Mouse (Mus musculus): ENCODE measurements around the gene Ptgds. TPM values are rescaled to one million over a fixed set of nuclear protein-coding genes. Genes with fewer than 3 reads are reported as not detected.

Ptgds gene
- polyA plus RNA-seq (2015; fragmentation: Nextera tagmentation; extraction: Ambion mirVana): 6.3 TPM in 2 replicates

DNA sequence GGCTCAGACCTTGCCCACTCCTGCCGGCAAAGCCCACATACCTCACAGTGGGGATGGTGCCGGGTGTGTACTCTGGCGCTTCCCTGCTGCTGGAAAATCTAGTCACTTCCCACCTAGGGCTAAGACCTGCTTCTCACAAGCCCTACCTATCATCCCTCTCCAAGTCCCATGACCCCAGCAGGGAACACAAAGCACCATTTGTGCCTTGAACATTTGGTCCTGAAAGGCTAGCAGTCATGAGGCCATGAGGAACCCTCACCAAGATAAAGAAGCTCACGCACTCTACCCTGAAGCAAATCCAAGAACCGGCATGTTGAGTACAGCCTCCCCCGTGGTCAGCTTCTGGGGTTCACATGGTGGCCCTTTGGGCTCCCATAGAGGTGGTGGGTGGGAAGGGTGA lies at the start of gene Ptgds:
Gene Ptgds, minus strand, starts transcription at position 78 of the 400 bp plus-strand sequence.
- no peak for DNase-seq (ENCODE audit: low spot score)

DNA sequence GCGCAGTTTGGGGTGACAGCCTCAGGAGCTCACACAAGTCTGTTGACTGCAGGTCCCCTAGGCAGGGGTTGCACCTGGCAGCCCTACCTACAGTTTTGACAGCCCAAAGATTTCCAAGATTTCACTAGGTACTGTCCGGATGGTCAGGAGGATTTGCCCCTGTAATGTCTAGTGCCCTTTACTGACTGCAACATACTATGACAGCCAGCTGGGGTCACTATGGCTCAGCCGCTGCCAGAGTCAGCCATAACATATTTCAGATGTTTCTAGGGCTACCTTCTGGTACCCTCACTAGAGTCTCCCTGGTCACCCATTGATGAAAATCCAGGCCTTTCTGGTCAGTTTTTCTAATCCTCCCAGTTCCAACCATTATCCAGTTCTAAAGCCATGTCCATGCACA lies 40.1 kb upstream of the Ptgds start:
- no peak for DNase-seq (ENCODE audit: low spot score)

DNA sequence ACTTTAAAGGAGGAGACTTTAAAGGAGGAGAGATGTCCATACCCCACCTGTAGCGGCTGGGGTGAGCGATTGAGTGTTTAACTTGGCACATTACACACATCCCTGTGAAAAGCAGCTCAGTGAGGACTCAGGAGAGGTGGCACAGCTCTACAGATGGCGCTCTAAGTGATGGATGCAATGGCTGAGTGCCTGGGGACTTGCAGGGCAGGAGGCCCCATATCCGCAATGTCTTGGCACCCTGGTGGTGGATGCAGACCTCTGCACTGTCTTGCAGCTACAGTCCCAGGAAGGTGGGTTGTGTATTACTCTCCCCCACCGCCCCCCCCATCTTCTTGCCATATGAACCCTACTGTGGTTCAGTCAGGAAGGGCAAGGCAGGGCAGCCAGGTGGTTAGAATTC lies 37.1 kb upstream of the Ptgds start:
- peak; percentile 79 for DNase-seq (ENCODE audit: low spot score)

DNA sequence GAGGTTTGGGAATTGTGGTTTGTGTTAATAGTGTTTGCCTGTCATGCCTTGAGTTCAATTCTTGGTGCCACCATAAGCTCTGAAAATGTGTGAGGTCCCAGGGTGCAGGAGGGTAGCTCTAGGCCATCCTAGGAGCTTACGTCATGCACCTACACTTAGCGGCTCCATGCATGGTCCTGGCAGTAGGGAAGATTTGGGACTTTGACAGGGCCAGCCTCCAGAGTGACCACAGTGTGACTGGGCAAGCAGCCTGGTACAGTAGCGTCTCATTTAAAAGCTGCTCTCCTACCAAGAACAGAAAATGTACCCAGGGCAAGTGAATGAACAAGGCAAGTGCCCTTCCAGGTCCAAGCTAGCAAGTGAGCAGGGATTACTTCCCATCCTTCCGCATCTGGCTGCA lies 36.0 kb upstream of the Ptgds start:
- no peak for DNase-seq (ENCODE audit: low spot score)

DNA sequence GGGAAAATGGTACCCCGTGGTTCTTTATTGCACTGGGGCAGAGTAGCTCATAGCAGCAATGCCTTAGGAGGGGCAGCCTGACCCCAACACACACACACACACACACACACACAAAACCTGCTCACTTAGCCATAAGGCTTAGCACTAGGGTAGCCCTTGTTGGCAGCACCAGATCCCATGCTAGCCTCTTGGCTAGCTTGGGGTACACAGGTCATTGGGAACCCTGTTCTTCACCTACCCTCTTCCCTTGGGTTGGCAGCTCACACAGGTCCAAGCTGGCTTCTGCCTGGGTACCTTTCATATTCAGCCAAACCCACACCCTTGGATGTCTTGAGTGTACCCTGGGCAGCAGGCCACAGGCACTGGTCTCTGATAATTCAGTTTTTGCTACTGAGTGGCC lies 35.2 kb upstream of the Ptgds start:
- no peak for DNase-seq (ENCODE audit: low spot score)

DNA sequence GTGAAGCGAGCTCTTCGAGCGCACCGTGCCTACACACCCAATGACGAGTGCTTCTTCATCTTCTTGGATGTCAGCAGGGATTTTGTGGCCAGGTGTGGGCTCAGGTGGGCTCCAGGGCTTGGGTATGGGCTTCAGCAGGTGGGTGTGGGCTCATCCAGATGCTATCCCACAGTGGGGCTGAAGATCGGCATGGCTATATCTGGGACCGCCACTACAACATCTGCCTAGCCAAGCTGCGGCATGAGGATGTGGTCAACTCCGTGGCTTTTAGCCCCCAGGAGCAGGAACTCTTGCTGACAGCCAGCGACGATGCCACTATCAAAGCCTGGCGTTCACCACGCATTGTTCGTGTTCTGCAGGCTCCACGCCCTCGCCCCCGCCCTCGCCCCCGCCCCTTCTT lies 34.7 kb upstream of the Ptgds start:
- no peak for DNase-seq (ENCODE audit: low spot score)

DNA sequence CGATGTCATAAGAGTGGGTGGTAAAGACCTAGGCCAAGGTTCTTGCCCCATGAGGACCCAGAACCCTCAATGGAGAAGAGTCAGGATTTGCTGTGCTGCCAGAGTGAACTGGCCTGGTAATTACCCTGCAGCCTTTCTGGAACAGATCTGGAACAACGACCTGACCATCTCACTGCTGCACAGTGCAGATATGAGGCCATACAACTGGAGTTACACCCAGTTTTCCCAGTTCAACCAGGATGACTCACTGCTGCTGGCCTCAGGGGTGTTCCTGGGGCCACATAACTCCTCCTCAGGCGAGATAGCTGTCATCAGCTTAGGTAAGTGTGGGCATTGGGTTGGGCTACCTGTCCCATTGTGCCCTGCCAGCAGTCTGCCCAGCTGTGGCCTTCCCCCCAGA lies 32.9 kb upstream of the Ptgds start:
- no peak for DNase-seq (ENCODE audit: low spot score)

DNA sequence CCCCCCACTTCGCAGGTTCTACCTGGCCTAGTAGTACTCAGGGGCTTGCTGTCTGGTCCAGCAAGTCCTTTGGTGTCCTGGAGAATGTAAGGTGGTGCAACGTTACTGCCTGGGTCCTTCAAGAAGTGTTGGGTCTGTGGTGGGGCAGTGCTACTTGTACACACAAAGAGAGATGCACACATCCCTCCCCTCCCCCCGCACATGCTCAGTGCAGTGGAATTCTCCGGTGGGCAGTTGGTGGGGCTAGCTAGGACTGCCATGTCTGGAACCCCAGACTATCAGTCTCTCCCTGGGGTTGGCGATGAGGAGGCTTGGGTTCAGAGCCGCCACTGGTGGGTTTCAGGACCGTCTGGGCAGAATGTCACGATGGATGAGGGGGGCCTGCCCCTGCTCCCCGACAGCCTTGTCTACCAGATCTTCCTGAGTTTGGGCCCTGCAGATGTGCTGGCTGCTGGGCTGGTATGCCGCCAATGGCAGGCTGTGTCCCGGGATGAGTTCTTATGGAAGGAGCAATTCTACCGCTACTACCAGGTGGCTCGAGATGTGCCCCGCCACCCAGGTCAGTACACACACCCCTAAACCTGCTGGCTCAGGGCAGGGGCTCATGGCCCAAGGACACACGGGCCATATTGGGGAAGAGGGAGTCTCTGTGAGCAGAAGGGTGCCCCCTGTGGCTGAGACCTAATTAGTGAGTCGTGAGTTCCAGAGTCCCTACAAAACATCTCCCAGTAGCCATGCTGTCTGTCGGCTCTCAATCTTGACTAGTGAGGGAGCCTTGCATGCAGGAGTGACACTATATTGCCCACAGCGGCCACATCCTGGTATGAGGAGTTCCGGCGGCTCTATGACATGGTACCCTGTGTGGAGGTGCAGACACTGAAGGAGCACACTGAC lies 32.0 kb upstream of the Ptgds start, which contains the start of gene C8g:
Gene C8g, minus strand, starts transcription at position 127 of the 894 bp plus-strand sequence.
- no peak for DNase-seq (ENCODE audit: low spot score)

DNA sequence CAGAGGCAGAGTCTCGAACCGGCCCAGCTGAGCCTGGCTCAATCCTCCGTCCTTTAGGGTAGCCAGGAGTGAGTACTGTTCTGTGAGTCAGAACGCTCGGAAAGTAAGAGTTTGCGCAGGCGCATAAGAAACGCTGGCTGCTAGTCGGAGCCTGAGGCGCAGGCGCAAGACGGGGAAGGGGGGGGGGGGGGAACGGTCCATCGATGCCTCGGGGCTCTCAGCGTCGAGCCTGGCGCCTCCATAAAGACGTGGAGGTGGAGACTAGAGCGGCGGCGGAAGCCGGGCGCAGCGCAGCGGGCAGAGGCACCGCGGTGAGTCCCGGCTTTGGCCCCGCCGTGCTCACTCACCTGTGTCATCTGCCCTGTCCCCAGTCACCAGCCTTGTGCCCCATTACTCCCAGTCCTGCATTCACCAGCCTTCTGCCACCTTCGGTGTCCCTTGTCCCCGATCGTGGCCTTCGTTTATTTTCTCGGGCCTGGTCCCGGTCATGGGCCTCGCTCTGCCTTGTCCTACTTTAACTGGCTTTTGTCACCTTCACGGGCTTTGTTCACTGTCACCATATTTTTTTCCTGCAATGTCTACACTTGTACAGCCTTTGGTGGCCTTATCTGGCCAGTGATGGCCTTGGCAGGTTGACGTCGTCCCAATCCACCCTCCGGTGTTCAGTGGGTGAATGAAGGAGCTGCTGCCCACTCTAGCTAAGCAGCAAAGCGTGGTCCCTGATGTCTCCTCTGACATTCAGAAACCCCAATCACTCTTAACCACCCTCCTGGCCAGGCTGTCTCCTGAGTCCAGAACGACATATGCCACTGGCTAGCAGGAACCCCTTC lies 30.9 kb upstream of the Ptgds start, which contains the start of gene Fbxw5:
Gene Fbxw5, plus strand, starts transcription at position 175 of the 830 bp plus-strand sequence.
- DNase-seq (ENCODE audit: low spot score): peak; percentile 95

DNA sequence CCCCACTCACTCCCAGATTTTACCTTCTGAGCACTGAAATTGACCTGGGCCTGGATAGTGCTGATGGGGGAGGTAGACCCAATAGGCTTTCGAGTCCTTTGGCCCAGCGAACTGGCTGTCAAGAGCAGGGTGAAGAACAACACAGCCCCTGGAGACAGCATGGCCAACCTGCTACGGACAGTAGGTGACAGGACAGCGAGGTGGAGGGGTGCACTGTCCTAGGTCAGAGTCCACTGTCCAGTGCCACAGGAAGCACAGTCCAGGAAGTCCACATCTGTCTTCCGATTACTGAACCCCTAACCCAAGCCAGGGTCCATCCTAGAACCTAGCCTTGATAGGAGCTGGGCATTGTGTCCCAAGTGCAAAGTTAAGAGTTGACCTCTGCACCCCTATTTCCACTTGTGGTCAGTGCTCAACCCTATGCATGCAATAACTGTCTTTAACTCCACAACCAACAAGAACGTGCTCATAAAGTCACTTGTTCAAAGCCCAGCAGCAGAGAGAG lies 30.3 kb upstream of the Ptgds start:
- DNase-seq (ENCODE audit: low spot score): no peak

DNA sequence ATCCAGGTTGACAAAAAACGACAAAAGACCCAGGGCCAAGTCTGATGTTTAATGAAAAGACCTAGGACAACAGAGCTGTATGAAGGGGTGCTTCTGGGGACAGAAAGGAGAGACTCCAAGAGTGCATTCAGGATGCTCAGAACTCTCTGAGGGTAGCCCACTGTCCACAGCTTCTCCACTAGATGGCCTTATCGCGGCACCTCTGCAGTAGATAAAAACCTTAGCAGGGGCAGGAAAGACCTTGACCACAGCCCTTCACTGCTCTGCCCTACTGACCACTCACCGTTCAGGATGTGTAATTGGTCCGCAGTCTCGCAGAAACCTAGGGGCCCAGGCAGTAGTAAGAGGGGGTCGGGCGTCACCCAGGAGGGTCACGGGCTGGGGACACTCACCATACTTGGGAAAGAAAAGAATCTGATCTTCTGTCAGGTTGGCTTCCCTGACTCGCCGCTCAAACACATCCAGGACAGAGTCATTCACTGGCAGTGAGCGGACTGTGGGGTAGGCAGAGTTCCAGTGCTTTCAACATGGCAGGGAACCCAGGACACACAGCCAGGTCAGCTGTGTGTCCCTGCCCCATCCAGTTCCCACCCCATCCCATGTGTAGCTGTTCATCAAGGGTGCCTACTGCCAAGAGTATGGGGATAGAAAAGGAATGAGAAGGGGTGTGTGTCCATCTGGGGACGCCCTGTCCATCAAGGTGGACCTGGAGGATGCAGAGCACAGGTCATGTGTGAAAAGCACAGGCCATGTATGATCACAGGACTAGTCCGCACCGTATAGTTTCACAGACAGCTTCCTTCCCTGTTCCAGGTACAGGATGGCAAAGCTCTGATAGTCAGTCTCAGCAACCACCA lies 29.0 kb upstream of the Ptgds start:
- no peak for DNase-seq (ENCODE audit: low spot score)

DNA sequence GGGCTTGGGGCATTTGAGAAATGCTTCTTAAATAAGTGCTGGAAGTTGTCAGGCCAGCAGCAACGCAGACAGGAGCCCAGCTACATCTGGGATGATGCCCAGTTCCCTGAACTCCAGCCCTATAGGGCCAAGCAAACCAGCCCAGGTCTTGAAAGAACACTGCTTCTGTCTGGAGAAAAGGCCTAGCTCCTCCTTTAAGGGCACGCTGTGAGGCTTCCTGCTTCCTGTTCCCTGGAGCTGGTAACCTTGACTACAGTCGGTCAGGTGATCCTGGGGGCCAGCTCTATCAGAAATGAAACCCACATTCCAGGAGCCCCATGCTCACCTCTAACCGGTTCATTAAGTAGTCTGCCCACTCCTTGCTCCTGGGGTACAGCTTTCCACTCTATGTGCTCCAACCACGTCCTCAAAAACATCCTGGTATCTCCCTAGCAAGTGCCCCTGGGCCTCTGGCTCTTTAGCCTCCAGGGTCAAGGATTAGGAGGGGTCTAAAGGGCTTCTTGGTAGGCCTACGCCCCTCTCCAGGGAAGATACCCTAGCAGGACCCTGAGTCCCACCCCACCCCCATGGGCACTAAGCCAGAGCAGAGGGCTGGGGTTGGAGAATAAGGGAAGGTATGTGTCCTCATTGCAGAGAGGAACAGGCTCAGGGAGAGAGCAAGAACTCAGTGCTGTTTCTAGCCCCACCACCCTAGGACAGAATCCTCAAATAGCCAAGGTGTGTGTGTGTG lies 28.2 kb upstream of the Ptgds start:
- DNase-seq (ENCODE audit: low spot score): peak; percentile 39

DNA sequence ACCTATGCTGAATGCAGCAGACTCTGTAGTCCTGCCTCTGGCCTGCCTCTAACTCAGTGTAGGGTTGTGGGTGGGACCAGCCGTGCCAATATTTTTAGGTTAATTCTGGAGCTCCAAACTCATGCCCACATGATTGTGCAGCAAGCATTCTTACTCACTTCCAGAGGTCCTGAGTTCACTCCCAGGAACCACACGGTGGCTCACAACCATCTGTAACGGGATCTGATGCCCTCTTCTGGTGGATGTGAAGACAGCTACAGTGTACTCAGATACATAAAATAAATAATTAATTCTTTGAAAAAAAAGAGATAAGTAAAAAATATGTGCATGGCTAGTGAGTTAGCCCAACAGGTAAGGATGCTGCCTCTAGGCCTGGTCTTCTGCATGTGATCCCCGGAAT lies 26.6 kb upstream of the Ptgds start:
- DNase-seq (ENCODE audit: low spot score): peak; percentile 48

DNA sequence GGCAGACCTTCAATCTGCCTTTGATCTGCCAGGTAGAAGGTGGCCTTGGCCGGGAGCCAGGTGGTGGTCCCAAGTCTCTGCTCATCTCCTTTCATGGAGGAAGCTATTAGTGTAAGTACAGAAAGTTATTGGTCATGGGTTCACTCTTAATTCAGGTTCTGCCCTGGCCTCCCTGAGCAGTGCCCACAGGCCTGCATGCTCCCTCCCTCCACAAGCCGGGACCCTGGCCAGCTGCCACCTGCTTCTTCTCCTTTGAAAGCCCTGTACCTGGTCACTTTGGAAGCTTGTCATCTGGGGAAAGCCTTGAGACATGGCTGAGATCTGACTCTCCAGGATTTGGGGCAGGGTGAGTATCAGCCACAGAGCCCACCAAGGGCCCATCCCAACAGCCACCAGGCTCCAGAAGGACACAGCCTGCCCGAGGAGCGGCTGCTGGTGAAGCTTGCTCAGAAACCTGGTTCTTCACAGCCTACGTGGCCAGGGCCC lies 23.7 kb upstream of the Ptgds start, which contains the start of gene Lcn12:
Gene Lcn12, minus strand, starts transcription at position 436 of the 486 bp plus-strand sequence.
- no peak for DNase-seq (ENCODE audit: low spot score)

DNA sequence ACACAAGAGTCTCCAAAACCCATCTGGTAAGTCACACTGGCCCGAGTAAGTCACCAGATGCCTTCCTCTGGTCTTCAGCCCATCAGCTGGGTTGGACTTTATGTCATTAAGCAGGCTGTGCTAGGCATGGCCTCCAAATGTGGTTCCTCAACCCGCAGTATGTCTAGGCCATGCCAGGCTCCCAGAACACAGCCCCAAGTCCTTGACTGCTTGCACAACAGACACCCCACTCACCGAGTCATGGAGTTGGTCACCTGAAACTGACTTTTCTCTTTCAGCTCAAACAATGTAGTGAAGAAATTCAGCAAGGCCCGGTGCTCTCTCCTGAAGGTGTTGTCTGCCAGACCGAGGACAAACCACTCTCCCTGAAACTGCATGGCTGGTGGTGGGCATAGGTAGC lies 23.1 kb upstream of the Ptgds start:
- no peak for DNase-seq (ENCODE audit: low spot score)

DNA sequence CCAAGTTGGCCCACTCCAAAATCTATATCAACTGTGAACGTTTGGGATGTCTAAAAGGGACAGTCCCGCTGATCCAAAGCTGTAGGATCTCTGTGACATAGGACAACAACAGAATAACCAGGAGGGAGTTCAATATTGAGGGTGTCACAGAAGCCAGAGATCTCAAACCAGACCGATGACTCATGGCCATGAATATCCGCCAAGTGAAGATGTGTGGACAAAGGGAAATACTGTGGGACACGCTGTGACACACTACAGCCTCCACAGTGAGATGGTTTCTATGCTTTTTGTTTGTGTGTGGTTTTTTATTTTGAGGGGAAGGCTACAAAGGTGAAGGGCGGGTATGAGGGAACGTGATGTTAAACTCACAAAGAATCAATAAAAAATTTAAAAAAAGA lies 18.8 kb upstream of the Ptgds start:
- no peak for DNase-seq (ENCODE audit: low spot score)

DNA sequence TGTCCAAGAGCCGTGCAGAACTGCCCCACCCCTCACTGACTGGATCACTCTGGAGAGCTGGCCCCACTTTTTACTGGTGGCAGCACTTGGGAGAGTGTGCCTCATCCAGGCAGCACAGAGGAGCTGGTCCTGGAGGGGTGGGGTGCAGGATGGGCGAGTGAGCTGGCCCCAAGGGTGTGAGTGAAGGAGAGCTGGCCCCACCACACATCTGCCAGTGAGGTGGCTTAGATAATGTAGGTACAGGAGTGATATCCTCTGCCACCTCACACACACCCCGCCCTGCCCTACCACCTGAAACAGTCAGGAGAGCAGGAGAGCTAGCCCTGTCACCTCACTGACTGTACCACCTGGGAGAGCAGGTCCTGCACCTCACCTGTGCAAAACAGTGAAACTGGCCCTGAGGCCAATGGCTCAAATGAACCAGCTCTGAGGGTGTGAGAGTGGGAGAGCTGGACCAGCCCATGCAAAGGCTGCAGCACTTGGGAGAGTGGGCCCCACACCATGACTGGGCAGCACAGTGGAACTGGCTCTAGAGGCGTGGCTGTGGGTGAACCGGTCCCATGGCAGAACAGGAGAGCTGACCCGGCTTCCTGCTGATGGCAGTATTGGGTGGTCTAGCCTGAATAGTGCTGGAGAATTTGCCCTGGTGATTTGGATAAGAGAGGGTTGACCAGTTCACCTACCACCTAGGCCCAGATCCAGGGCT lies 18.3 kb upstream of the Ptgds start:
- DNase-seq (ENCODE audit: low spot score): no peak

DNA sequence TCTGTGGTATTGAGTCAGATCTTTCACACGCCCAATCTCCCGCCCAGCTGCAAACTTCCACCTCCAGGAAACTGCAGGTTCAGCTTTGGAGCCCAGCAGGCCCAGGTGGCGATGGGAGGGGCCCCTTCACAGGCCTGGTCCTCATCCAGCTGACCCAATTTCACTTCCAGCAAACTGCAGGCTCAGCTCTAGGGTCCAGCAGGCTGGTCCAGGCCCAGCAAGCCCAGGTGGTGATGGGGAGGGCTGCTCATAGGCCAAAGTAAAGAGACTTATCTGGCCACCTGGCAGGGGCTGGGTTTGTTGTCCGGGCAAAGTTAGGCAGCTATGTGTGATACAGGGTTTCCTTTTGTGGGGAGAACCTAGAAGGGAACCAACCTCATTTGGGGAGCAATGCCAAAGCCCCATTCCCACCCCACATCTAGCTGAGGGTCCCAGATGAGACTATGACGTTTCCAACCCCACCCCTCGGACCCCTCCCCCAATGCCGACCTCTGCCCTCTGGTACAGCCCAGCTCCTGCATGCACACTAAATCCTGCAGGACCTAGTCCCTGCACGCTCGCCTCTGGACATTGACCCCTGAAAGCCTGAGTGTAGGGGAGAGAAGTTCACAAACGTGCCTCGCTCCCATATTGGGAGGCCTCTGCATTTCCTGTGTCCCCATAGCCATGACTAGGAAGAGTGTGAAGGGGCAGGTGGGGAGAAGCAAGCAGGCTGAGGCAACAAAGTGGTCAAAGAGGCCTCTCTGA lies 15.2 kb upstream of the Ptgds start:
- DNase-seq (ENCODE audit: low spot score): peak; percentile 48

DNA sequence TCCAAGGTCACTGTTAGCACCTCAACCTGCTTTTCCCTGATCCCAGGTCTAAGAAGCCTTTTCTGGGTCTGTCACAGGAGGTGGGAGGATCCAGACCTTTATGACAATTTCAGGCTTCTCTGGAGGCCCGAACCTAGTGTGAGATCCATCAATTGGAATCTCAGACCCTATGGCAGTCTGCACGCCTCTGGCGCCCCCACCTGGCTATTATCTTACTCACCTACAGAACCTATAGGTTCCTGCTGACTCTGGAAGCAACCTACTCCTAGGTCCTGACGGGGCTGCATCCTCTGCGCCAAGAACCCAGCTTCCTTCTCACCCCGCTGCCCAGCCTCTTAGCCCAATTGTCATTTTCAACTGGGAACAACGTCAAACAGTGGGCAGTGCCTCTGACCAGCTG lies 13.1 kb upstream of the Ptgds start:
- peak; percentile 81 for DNase-seq (ENCODE audit: low spot score)
